Mouse (Mus musculus): ENCODE measurements around the gene Kcnj15.

Kcnj15 gene

GRCm38 (mm10) chr16:95244626-95245303 is 12.6 kb upstream of the Kcnj15 start:
- in situ Hi-C loops (cut with MboI, MseI): no loop called here

- in situ Hi-C loops (cut with MboI, MseI): no loop called here
Measured at GRCm38 (mm10) chr16:95245499-95245898, 11.9 kb upstream of the Kcnj15 start.

GRCm38 (mm10) chr16:95248646-95249045 is 8.7 kb upstream of the Kcnj15 start:
- in situ Hi-C loops (cut with MboI, MseI): no loop called here

GRCm38 (mm10) chr16:95256648-95257047 is 710 bp upstream of the Kcnj15 start:
- in situ Hi-C loops (cut with MboI, MseI): no loop called here

- in situ Hi-C loops (cut with MboI, MseI): no loop called here
Measured at GRCm38 (mm10) chr16:95258100-95258499, 742 bp downstream of the Kcnj15 start.

- in situ Hi-C loops (cut with MboI, MseI): no loop called here
Measured at GRCm38 (mm10) chr16:95259505-95259904, 2.1 kb downstream of the Kcnj15 start.

GRCm38 (mm10) chr16:95260693-95261092 is 3.3 kb downstream of the Kcnj15 start:
- in situ Hi-C loops (cut with MboI, MseI): loop anchor here in 1 of 2 experiments (10.0 kb wide), 1 partner anchor 116 kb away; no protein-coding TSS in a partner anchor

GRCm38 (mm10) chr16:95261807-95262206 is 4.4 kb downstream of the Kcnj15 start:
- in situ Hi-C loops (cut with MboI, MseI): loop anchor here in 1 of 2 experiments (10.0 kb wide), 1 partner anchor 117 kb away; no protein-coding TSS in a partner anchor

- in situ Hi-C loops (cut with MboI, MseI): loop anchor here in 1 of 2 experiments (10.0 kb wide), 1 partner anchor 118 kb away; no protein-coding TSS in a partner anchor
Measured at GRCm38 (mm10) chr16:95262706-95263363, 5.5 kb downstream of the Kcnj15 start.

- in situ Hi-C loops (cut with MboI, MseI): loop anchor here in 1 of 2 experiments (10.0 kb wide), 1 partner anchor 120 kb away; no protein-coding TSS in a partner anchor
Measured at GRCm38 (mm10) chr16:95264324-95264723, 7.0 kb downstream of the Kcnj15 start.

- in situ Hi-C loops (cut with MboI, MseI): loop anchor here in 1 of 2 experiments (10.0 kb wide), 1 partner anchor 123 kb away; no protein-coding TSS in a partner anchor
Measured at GRCm38 (mm10) chr16:95267481-95268183, 10.3 kb downstream of the Kcnj15 start.

GRCm38 (mm10) chr16:95269610-95270009 is 12.3 kb downstream of the Kcnj15 start:
- in situ Hi-C loops (cut with MboI, MseI): loop anchor here in 1 of 2 experiments (10.0 kb wide), 1 partner anchor 125 kb away; no protein-coding TSS in a partner anchor

GRCm38 (mm10) chr16:95273101-95273500 is 15.7 kb downstream of the Kcnj15 start:
- in situ Hi-C loops (cut with MboI, MseI): no loop called here

- in situ Hi-C loops (cut with MboI, MseI): no loop called here
Measured at GRCm38 (mm10) chr16:95275713-95276502, 18.6 kb downstream of the Kcnj15 start.

- in situ Hi-C loops (cut with MboI, MseI): no loop called here
Measured at GRCm38 (mm10) chr16:95279015-95279414, 21.7 kb downstream of the Kcnj15 start.

- in situ Hi-C loops (cut with MboI, MseI): no loop called here
Measured at GRCm38 (mm10) chr16:95280338-95280737, 23.0 kb downstream of the Kcnj15 start.

- in situ Hi-C loops (cut with MboI, MseI): no loop called here
Measured at GRCm38 (mm10) chr16:95283369-95283768, 26.0 kb downstream of the Kcnj15 start.

- in situ Hi-C loops (cut with MboI, MseI): no loop called here
Measured at GRCm38 (mm10) chr16:95284085-95284727, 26.8 kb downstream of the Kcnj15 start.

GRCm38 (mm10) chr16:95285043-95285442 is 27.7 kb downstream of the Kcnj15 start:
- in situ Hi-C loops (cut with MboI, MseI): no loop called here

GRCm38 (mm10) chr16:95285767-95286166 is 28.4 kb downstream of the Kcnj15 start:
- in situ Hi-C loops (cut with MboI, MseI): no loop called here

GRCm38 (mm10) chr16:95287656-95288055 is 30.3 kb downstream of the Kcnj15 start:
- in situ Hi-C loops (cut with MboI, MseI): no loop called here

All from T-helper 17 cell (primary cell).